Mouse (Mus musculus) v-Abl transformed pro-B cells (cell line): ENCODE data around the gene Trim46.

ENCODE experiments used
- in situ Hi-C, 2 experiments: fragments of 400-800 bp; cut with MboI; formaldehyde crosslinking; loops; one replicate each; pipeline ENCODE4 v1.15.1; 2025; ENCODE audit not compliant: unreplicated experiment in 2 of 2

Gene Trim46

GRCm38 (mm10) chr3:89238494-89238893 is 7.6 kb downstream of the Trim46 start:
- in situ Hi-C loops, result no loop called here

DNA sequence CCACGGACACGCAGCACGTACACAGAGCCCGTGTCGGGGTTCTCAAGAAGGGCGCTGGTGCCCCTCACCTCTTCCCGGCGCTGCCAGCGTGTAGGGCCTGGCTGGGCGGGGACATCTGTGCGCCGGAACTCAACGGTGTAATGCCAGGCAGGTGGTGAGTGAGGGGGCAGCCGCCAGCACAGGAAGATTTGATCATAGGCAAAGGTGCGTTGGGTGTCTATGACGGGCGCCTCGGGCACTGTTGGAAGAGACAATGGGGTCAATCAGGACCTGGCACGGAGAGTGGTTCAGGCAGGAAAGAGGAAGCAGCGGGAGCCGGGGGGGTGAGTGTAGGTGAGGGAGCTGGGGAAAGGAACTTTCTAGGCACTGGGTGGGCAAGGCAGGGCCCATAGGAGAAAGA is 8.4 kb downstream of the Trim46 start:
- in situ Hi-C loops, result no loop called here

GRCm38 (mm10) chr3:89236516-89236915 is 9.6 kb downstream of the Trim46 start:
- in situ Hi-C loops, result no loop called here

- in situ Hi-C loops, result no loop called here
These were observed 12.5 kb downstream of the Trim46 start for GRCm38 (mm10) chr3:89233562-89234110.

DNA sequence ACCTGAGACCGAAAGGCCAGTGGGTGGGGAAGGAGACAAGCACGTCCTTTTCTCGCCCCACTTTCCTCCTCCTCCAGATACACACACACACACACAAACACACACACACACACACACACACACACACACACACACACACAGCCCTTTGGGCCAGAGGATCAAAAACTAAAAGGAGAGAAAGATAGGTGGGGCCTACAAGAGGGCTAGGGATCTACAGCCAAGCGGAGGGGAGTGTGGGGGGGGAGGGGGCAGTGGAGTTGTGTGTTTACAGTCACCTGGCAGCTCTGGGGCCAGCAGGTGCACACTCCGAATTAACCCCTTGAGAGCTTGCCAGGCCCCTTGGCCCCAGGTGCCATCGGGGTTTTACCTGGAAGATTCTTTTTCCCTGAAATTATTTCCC is 13.5 kb downstream of the Trim46 start:
- in situ Hi-C loops, result no loop called here

- in situ Hi-C loops, result no loop called here
These were observed 14.3 kb downstream of the Trim46 start for GRCm38 (mm10) chr3:89231772-89232275.

- in situ Hi-C loops, result no loop called here
These were observed 14.8 kb downstream of the Trim46 start for GRCm38 (mm10) chr3:89231345-89231744.

DNA sequence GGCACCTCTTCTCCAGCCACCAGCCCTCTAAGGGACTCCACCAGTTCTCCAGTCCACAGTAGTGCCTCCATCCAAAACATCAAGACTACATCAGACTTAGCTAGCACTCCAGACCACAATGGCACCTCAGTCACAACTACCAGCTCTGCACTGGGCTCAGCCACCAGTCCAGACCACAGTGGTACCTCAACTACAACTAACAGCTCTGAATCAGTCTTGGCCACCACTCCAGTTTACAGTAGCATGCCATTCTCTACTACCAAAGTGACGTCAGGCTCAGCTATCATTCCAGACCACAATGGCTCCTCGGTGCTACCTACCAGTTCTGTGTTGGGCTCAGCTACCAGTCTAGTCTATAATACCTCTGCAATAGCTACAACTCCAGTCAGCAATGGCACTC is 15.5 kb downstream of the Trim46 start:
- in situ Hi-C loops, result no loop called here

- in situ Hi-C loops, result loop anchor here in 1 of 2 experiments (10.0 kb wide), 1 partner anchor 284 kb away; no protein-coding TSS in a partner anchor
These were observed 16.8 kb downstream of the Trim46 start for GRCm38 (mm10) chr3:89229276-89229675.

DNA sequence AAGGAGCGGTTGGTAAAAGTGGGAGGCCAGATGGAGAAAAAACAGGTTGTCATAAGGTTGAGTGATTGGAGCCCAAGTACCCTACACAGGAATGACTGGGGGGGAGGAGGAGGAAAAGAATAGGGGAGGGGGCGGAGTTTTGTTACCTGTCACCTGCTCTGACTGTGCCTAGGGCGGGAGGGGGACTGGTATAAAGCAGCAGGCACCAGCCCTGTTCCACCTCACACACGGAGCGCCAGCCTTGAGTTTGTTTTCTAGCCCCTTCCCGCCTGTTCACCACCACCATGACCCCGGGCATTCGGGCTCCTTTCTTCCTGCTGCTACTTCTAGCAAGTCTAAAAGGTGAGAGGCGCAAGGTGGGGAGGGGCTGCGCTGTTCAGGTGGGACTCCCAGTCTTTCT is 17.3 kb downstream of the Trim46 start, which contains the start of gene Muc1:
Gene Muc1, plus strand, starts transcription at position 222 of the 400 bp plus-strand sequence.
- in situ Hi-C loops, result loop anchor here in 1 of 2 experiments (10.0 kb wide), 1 partner anchor 284 kb away; no protein-coding TSS in a partner anchor

DNA sequence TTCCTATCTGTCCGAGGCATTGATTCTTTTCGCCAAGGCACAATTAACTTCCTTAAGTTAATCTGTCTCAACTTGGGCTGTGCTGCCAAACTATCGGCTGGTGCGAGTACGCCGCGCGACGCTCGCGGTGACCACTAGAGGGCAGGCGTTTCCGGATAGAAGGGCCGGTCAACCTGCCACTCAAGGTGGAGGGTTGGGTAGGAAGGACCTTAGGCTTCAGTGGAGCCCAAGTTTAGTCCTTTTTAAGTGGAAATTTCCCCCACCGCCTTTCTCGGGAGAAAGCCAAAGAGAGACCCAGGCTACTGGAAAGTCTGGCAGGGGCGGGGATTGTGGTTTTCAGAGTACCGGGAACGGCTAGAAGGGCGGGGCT is 17.9 kb downstream of the Trim46 start:
- in situ Hi-C loops, result loop anchor here in 1 of 2 experiments (10.0 kb wide), 1 partner anchor 283 kb away; no protein-coding TSS in a partner anchor

- in situ Hi-C loops, result loop anchor here in 1 of 2 experiments (10.0 kb wide), 1 partner anchor 283 kb away; no protein-coding TSS in a partner anchor
These were observed 18.6 kb downstream of the Trim46 start for GRCm38 (mm10) chr3:89227307-89228179.

DNA sequence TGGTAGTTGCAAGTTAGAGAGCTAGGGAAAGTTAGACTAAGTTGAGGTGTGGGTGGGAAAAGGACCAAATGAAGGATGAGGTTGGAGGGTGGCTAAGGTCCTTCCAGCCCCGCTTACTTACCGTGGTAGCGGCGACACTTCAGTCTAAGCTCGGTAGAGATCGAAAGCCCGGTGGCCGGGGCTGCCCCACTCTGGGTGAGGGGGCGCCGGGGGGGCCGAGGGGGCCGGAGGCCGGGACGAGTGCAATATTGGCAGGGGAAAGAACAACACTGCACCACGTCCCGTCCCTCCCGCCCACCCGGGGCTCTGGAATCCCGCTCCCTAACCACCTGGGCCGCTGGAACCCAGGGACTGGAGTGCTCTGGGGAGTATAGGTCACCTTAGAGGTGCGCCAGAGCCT is 19.2 kb downstream of the Trim46 start, which contains the start of gene Mtx1:
Gene Mtx1, minus strand, starts transcription at position 189 of the 400 bp plus-strand sequence.
- in situ Hi-C loops, result loop anchor here in 1 of 2 experiments (10.0 kb wide), 1 partner anchor 282 kb away; no protein-coding TSS in a partner anchor

DNA sequence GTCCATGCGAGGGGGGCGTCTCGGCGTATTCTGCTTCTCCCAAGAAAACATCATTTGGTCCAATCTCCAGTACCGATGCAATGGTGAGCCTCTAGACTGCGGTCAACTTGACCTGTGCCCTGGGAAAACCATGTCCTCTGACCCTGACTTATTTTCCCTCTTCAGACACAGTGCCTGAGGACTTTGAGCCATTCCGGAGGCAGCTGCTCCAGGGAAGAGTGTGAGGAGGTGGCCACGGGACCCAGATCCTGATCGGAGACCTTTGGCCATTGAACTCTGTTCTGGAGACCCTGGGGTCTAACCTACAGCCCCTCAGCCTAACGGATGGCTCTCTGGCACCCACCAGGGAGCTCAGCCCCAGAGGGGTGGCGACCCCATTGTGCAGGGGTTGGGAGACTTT is 19.7 kb downstream of the Trim46 start:
- in situ Hi-C loops, result loop anchor here in 1 of 2 experiments (10.0 kb wide), 1 partner anchor 282 kb away; no protein-coding TSS in a partner anchor

GRCm38 (mm10) chr3:89225918-89226317 is 20.2 kb downstream of the Trim46 start:
- in situ Hi-C loops, result loop anchor here in 1 of 2 experiments (10.0 kb wide), 1 partner anchor 281 kb away; no protein-coding TSS in a partner anchor

DNA sequence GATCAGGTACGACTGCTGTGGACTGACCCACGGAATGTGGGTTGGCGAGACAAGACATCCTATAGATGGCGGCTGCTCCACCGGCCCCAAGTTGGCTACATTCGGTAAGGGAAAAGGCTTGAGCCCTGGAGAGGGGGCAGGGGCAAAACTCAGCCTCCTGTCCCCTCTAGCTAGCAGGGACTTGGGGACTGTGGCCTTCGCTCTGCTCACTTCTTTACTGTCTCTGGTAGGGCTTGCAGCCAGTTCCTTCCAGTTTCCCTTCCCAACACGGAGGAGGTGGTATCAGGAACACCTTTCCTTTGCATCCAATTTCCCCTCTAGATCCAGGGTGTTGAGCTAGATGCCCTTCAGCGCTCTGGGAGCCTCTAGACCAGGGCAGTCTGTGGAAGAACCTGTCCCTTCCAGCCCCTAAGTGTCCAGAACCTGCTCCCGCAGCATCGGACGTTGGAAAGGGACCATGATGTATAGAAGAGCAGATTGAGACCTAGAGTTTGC is 20.7 kb downstream of the Trim46 start:
- in situ Hi-C loops, result loop anchor here in 1 of 2 experiments (10.0 kb wide), 1 partner anchor 281 kb away; no protein-coding TSS in a partner anchor

GRCm38 (mm10) chr3:89224796-89225195 is 21.3 kb downstream of the Trim46 start:
- in situ Hi-C loops, result loop anchor here (10.0 to 25.0 kb wide), 2 partner anchors 280 to 537 kb away; partner anchors contain the start of gene Khdc4 (in 1 of the 2)

DNA sequence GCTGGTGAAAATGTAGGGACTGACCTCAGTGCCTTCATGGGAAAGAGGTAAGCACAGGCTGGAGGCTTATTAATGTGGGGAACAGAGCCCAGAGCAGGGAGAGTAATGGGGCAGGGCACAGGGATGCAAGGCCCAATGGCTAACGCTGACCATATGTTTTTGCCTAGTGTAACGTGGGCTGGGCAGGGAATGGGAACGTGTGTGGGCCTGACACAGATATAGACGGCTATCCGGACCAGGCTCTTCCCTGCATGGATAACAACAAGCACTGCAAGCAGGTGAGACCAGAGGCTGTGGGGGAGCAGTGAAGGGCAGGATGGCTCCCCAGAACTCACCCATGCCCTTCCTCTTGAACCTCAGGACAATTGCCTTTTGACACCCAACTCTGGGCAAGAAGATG is 24.9 kb downstream of the Trim46 start:
- in situ Hi-C loops, result loop anchor here (10.0 to 25.0 kb wide), 2 partner anchors 276 to 534 kb away; partner anchors contain the start of gene Khdc4 (in 1 of the 2)

- in situ Hi-C loops, result loop anchor here (5.0 to 25.0 kb wide), 3 partner anchors 127 to 532 kb away; partner anchors contain the start of genes Khdc4 (in 1 of the 2) and Rusc1 (in 1 of the 2)
These were observed 26.6 kb downstream of the Trim46 start for GRCm38 (mm10) chr3:89219546-89219945.

- in situ Hi-C loops, result loop anchor here (5.0 to 25.0 kb wide), 3 partner anchors 126 to 531 kb away; partner anchors contain the start of genes Khdc4 (in 1 of the 2) and Rusc1 (in 1 of the 2)
These were observed 27.8 kb downstream of the Trim46 start for GRCm38 (mm10) chr3:89218271-89218670.
